Mouse (Mus musculus) intestine, embryonic 16.5 days (tissue): Measurements from ENCODE around the gene Ercc1. TPM values are rescaled to one million over a fixed set of nuclear protein-coding genes. Genes with fewer than 3 reads are reported as not detected.

Experiments
- ATAC-seq: fragments of 200-750 bp; cut with Nextera tagmentation; 2 replicates; pipeline ENCODE4 v1.8.0; 2017; ENCODE audit warnings: moderate TSS enrichment, moderate library complexity
- H3K27ac ChIP-seq: fragments of 300-500 bp; sonication (generic); 2 replicates; pipeline ENCODE4 v1.5.1; 2014; ENCODE audit warnings: mild to moderate bottlenecking, low read length
- H3K27me3 ChIP-seq: fragments of 300-500 bp; sonication (generic); replicated peaks from 2 replicates; pipeline ENCODE4 v1.6.1; 2014; ENCODE audit warnings: low read length, control low read depth, mixed read lengths; ENCODE audit not compliant: control insufficient read depth, insufficient read depth
- H3K36me3 ChIP-seq: fragments of 300-500 bp; sonication (generic); 2 replicates; pipeline ENCODE4 v1.6.1; 2014; ENCODE audit warnings: low read length, control low read depth; ENCODE audit not compliant: control insufficient read depth, insufficient read depth
- H3K4me1 ChIP-seq: fragments of 300-500 bp; sonication (generic); 2 replicates; pipeline ENCODE4 v1.6.1; 2014; ENCODE audit warnings: low read length, control low read depth, mixed read lengths; ENCODE audit not compliant: control insufficient read depth, insufficient read depth
- H3K4me2 ChIP-seq: fragments of 300-500 bp; sonication (generic); 2 replicates; pipeline ENCODE4 v1.6.1; 2014; ENCODE audit warnings: low read depth, low read length, control low read depth
- H3K4me3 ChIP-seq: fragments of 300-500 bp; sonication (generic); 2 replicates; pipeline ENCODE4 v1.5.1; 2014; ENCODE audit warnings: mild to moderate bottlenecking, low read length
- H3K9ac ChIP-seq: fragments of 300-500 bp; sonication (generic); 2 replicates; pipeline ENCODE4 v1.6.1; 2014; ENCODE audit warnings: low read depth, low read length
- H3K9me3 ChIP-seq: fragments of 300-500 bp; sonication (generic); 2 replicates; pipeline ENCODE4 v1.6.1; 2016; ENCODE audit warnings: low read length, control low read depth; ENCODE audit not compliant: control insufficient read depth
- WGBS: fragments of 180-500 bp; shearing (Covaris S2); extraction: QIAGEN DNeasy Blood & Tissue Kit; methylation state at CpG from one replicate; pipeline ENCODE4 v1.1.7; 2014; 5-methylcytosine and 5-hydroxymethylcytosine counted together
- polyA plus RNA-seq: library from polyadenylated mRNA; unstranded; fragments of >200 nt; fragmentation: Nextera tagmentation; extraction: Ambion mirVana; gene quantifications from 2 replicates; pipeline ENCODE4 v1.2.1, GENCODE M21; 2015

Gene Ercc1
- polyA plus RNA-seq, 1 experiment from 2014 or later = 51.3 TPM

DNA sequence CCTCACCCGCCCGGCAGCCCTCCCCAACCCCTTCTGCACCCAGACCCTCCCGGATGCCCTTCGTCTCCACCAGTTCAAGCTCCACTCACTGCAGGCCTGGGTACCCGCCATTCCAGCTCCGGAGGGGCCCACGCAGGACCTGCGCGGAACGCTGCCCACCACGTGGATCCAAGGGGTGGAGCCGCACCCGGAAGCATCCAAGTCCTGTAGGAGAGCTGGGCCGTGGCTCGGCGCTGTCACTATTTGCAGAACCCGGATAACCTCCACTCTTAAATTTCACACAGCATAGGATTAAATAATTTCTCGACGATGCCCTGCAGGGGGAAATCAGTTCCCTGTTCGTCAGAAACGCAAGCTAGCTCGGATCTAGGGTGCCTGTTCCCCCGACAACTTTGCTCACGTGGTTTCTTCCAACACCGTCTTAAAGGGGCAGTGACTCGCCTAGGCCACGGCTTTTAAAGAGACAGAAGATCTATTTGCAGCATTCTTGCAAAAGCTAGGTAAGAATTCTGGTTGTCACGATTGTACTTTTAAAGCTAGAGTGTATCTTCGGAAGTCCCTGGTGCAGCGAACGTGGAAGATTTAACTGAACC, 14.8 kb downstream of the Ercc1 start, which contains the start of the genes Cd3eap and Ppp1r13l:
Cd3eap (minus strand) TSS at position 185 of the 593 bp plus-strand sequence.
Ppp1r13l (plus strand) TSS at position 451 of the 593 bp plus-strand sequence.
- WGBS = under 1% methylated on average over 31 of the region's 31 CpGs
- Histone ChIP-seq H3K9me3 (no peaks in the 10 kb centered on the region), H3K27ac (peak within 1 kb of the TSS; percentile 64), H3K4me1 (peaks cover 30% of the 10 kb centered on the region), H3K36me3 (peaks cover 9% of the 10 kb centered on the region; the same call in 1 of the 2 replicates), H3K9ac (peak within 1 kb of the TSS; percentile 73), H3K27me3 (no peaks in the 10 kb centered on the region), H3K4me3 (peak within 1 kb of the TSS; percentile 68), H3K4me2 (peak within 1 kb of the TSS; percentile 98)
- ATAC-seq = peak; percentile 64

- peak overlapping the region; percentile 64 for H3K27ac ChIP-seq
- peak; percentile 66 for ATAC-seq
- H3K9ac ChIP-seq = peak overlapping the region; percentile 73
- peaks cover 6% of the 10 kb centered on the region; the same call in 1 of the 2 replicates for H3K36me3 ChIP-seq
- WGBS = under 1% methylated on average over 45 of the region's 45 CpGs
- peak overlapping the region; percentile 98 for H3K4me2 ChIP-seq
- H3K4me1 ChIP-seq = peaks cover 30% of the 10 kb centered on the region
- no peaks in the 10 kb centered on the region for H3K9me3 ChIP-seq
- H3K4me3 ChIP-seq = peak overlapping the region; percentile 68
- H3K27me3 ChIP-seq = no peaks in the 10 kb centered on the region
Measured at GRCm38 (mm10) chr7:19359892-19360641, 15.5 kb downstream of the Ercc1 start.

- H3K4me1 ChIP-seq = peaks cover 30% of the 10 kb centered on the region
- ATAC-seq = peak; percentile 78
- H3K36me3 ChIP-seq = peaks cover 2% of the 10 kb centered on the region; the same call in 1 of the 2 replicates
- peak overlapping the region; percentile 68 for H3K4me3 ChIP-seq
- H3K4me2 ChIP-seq = peak overlapping the region; percentile 98
- H3K27me3 ChIP-seq = no peaks in the 10 kb centered on the region
- H3K9ac ChIP-seq = peak overlapping the region; percentile 73
- H3K27ac ChIP-seq = peak overlapping the region; percentile 64
- no peaks in the 10 kb centered on the region for H3K9me3 ChIP-seq
- WGBS = under 1% methylated on average over 27 of the region's 27 CpGs
Measured at GRCm38 (mm10) chr7:19360944-19361343, 16.4 kb downstream of the Ercc1 start.

GRCm38 (mm10) chr7:19361720-19362119, 17.1 kb downstream of the Ercc1 start:
- H3K9ac ChIP-seq = peak overlapping the region; percentile 73
- no peaks in the 10 kb centered on the region for H3K9me3 ChIP-seq
- H3K27ac ChIP-seq = no peak overlapping the region
- H3K27me3 ChIP-seq = no peaks in the 10 kb centered on the region
- peak overlapping the region; percentile 98 for H3K4me2 ChIP-seq
- 10% methylated on average over 16 of the region's 16 CpGs for WGBS
- no peaks in the 10 kb centered on the region for H3K36me3 ChIP-seq
- H3K4me3 ChIP-seq = peak overlapping the region; percentile 68
- no peak for ATAC-seq
- peaks cover 30% of the 10 kb centered on the region for H3K4me1 ChIP-seq

GRCm38 (mm10) chr7:19362276-19362675, 17.7 kb downstream of the Ercc1 start:
- Histone ChIP-seq H3K36me3 (no peaks in the 10 kb centered on the region), H3K4me2 (peak overlapping the region; percentile 98), H3K4me3 (peak overlapping the region; percentile 68), H3K27me3 (no peaks in the 10 kb centered on the region), H3K27ac (no peak overlapping the region), H3K9me3 (no peaks in the 10 kb centered on the region), H3K4me1 (peaks cover 30% of the 10 kb centered on the region), H3K9ac (no peak overlapping the region)
- WGBS = 38% methylated on average over 4 of the region's 4 CpGs
- ATAC-seq = no peak

DNA sequence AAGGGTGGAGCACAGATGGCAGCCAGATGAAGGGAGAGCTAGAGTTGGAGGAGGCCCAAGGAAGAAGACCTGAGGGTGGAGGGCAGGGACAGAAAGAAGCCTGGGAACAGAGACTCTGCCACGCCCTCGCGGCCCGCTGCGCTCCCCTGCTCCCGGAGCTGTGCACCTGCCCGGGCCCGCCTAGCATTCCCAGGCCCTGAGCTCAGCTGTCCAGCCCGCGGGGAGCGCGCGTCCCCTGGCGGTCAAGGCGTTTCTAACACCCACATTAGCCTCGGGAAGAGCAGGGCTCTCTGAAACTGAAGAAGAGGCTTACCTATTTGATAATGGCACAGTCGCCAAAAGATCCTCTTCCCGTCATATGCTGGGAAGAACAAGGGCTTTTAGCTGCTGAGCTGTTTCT, 19.3 kb downstream of the Ercc1 start:
- Histone ChIP-seq H3K9me3 (no peaks in the 10 kb centered on the region), H3K4me2 (no peak overlapping the region), H3K9ac (no peak overlapping the region), H3K4me1 (peaks cover 17% of the 10 kb centered on the region), H3K27me3 (no peaks in the 10 kb centered on the region), H3K27ac (no peak overlapping the region), H3K4me3 (no peak overlapping the region), H3K36me3 (no peaks in the 10 kb centered on the region)
- ATAC-seq = peak; percentile 44
- 4% methylated on average over 18 of the region's 18 CpGs for WGBS

GRCm38 (mm10) chr7:19365376-19365775, 20.8 kb downstream of the Ercc1 start:
- Histone ChIP-seq H3K9ac (no peak overlapping the region), H3K4me2 (no peak overlapping the region), H3K4me1 (peaks cover 20% of the 10 kb centered on the region), H3K4me3 (no peak overlapping the region), H3K27me3 (no peaks in the 10 kb centered on the region; the same call in 1 of the 2 replicates), H3K27ac (no peak overlapping the region), H3K36me3 (no peaks in the 10 kb centered on the region), H3K9me3 (no peaks in the 10 kb centered on the region)
- ATAC-seq = no peak
- WGBS = 70% methylated on average over 4 of the region's 4 CpGs

DNA sequence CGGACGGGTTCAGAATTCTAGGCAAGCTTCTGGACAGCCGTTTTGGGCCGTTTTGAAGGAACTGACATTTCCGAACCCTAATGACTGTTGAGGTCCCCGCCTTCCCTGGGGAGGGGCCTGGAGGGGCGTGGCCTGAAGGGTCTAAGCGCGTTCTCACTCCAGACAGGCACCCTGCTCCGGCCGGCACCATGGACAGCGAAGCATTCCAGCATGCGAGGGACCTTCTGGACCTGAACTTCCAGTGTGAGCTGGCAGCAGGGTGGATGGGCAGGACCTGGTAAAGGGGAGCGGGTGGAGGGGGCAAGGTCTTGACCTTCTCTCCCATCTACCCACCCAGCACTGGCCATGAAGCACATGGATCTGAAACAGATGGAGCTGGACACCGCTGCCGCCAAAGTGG, 23.8 kb downstream of the Ercc1 start:
- no peak overlapping the region for H3K9ac ChIP-seq
- H3K36me3 ChIP-seq = no peaks in the 10 kb centered on the region
- no peaks in the 10 kb centered on the region; the same call in 1 of the 2 replicates for H3K27me3 ChIP-seq
- no peak for ATAC-seq
- H3K4me1 ChIP-seq = peaks cover 8% of the 10 kb centered on the region
- no peaks in the 10 kb centered on the region for H3K9me3 ChIP-seq
- no peak overlapping the region for H3K4me2 ChIP-seq
- no peak overlapping the region for H3K4me3 ChIP-seq
- WGBS = 19% methylated on average over 16 of the region's 16 CpGs
- no peak overlapping the region for H3K27ac ChIP-seq

DNA sequence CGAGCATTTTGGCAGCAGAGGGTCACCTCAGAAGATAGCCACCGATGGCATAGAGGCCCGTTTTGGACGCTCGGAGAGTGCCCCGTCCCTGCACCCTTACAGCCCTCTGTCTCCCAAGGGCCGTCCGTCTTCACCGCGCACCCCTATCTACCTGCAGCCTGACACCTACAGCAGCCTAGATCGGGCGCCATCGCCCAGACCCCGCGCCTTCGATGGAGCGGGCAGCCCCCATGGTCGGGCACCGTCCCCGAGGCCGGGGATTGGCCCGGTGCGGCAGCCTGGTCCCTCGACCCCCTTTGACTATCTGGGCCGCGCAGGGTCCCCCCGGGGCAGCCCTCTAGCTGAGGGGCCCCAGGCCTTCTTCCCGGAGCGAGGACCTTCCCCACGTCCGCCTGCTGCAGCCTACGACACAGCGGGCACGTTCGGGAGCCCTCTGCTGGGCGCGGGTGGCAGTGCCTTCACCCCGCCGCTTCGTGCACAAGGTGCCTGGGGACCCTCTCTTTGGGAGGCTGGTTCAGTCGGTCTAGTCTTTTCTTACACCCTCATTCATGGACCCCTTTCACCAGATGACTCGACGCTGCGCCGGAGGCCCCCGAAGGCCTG, 25.3 kb downstream of the Ercc1 start:
- Histone ChIP-seq H3K9me3 (no peaks in the 10 kb centered on the region), H3K4me1 (peaks cover 5% of the 10 kb centered on the region; the same call in 1 of the 2 replicates), H3K4me2 (peak overlapping the region; percentile 88), H3K27ac (no peak overlapping the region), H3K36me3 (no peaks in the 10 kb centered on the region), H3K27me3 (no peaks in the 10 kb centered on the region; the same call in 1 of the 2 replicates), H3K4me3 (peak overlapping the region; percentile 47), H3K9ac (peak overlapping the region; percentile 66)
- WGBS = 16% methylated on average over 46 of the region's 46 CpGs
- peak; percentile 61 for ATAC-seq
